Mouse (Mus musculus) hindbrain, embryonic 11.5 days (tissue): ENCODE data around the gene Trim26. TPM values are rescaled to one million over a fixed set of nuclear protein-coding genes. Genes with fewer than 3 reads are reported as not detected.

Experiments
- ATAC-seq: fragments of 200-750 bp; cut with Nextera tagmentation; 2 replicates; pipeline ENCODE4 v1.8.0; 2017; ENCODE audit warnings: mild to moderate bottlenecking, moderate TSS enrichment, moderate library complexity; ENCODE audit not compliant: low FRiP score
- DNase-seq: peaks from one replicate; pipeline ENCODE4 v3.0.0-alpha.2; 2015; ENCODE audit warnings: low spot score
- H3K27ac ChIP-seq: fragments of 300-500 bp; sonication (generic); 2 replicates; pipeline ENCODE4 v1.5.1; 2014; ENCODE audit warnings: mild to moderate bottlenecking, low read depth, low read length
- H3K27me3 ChIP-seq: fragments of 300-500 bp; sonication (generic); 2 replicates; pipeline ENCODE4 v1.6.1; 2014; ENCODE audit warnings: mild to moderate bottlenecking, low read length, moderate library complexity, mixed read lengths; ENCODE audit not compliant: control insufficient read depth, insufficient read depth
- H3K36me3 ChIP-seq: fragments of 300-500 bp; sonication (generic); 2 replicates; pipeline ENCODE4 v1.6.1; 2014; ENCODE audit warnings: mild to moderate bottlenecking, low read length, moderate library complexity, mixed read lengths; ENCODE audit not compliant: control insufficient read depth, insufficient read depth
- H3K4me1 ChIP-seq: fragments of 300-500 bp; sonication (generic); replicated peaks from 2 replicates; pipeline ENCODE4 v1.6.1; 2014; ENCODE audit warnings: low read length, mixed read lengths; ENCODE audit not compliant: control insufficient read depth, insufficient read depth
- H3K4me2 ChIP-seq: fragments of 300-500 bp; sonication (generic); replicated peaks from 2 replicates; pipeline ENCODE4 v1.6.1; 2014; ENCODE audit warnings: mild to moderate bottlenecking, low read depth, low read length
- H3K4me3 ChIP-seq: fragments of 300-500 bp; sonication (generic); 2 replicates; pipeline ENCODE4 v1.5.1; 2014; ENCODE audit warnings: low read depth, low read length
- H3K9ac ChIP-seq: fragments of 300-500 bp; sonication (generic); 2 replicates; pipeline ENCODE4 v1.6.1; 2014; ENCODE audit warnings: low read depth, low read length
- H3K9me3 ChIP-seq: fragments of 300-500 bp; sonication (generic); 2 replicates; pipeline ENCODE4 v1.6.1; 2016; ENCODE audit warnings: low read length; ENCODE audit not compliant: control insufficient read depth
- WGBS: fragments of 180-500 bp; shearing (Covaris S2); extraction: QIAGEN DNeasy Blood & Tissue Kit; methylation state at CpG from one replicate; pipeline ENCODE4 v1.1.7; 2014; 5-methylcytosine and 5-hydroxymethylcytosine counted together
- polyA plus RNA-seq: library from polyadenylated mRNA; unstranded; fragments of >200 nt; fragmentation: Nextera tagmentation; extraction: Ambion mirVana; gene quantifications from 2 replicates; pipeline ENCODE4 v1.2.1, GENCODE M21; 2014

The Trim26 gene
- polyA plus RNA-seq, 1 experiment from 2014 or later, result 35.2 TPM

GRCm38 (mm10) chr17:36844286-36844719, 7.4 kb downstream of the Trim26 start:
- Histone ChIP-seq H3K4me3 (no peak overlapping the region), H3K4me1 (no peaks in the 10 kb centered on the region), H3K36me3 (no peaks in the 10 kb centered on the region), H3K27ac (no peak overlapping the region), H3K27me3 (no peaks in the 10 kb centered on the region), H3K9ac (no peak overlapping the region), H3K9me3 (no peaks in the 10 kb centered on the region), H3K4me2 (no peak overlapping the region)
- DNase-seq (no peak), ATAC-seq (no peak)

- Histone ChIP-seq H3K27me3 (no peaks in the 10 kb centered on the region), H3K9me3 (no peaks in the 10 kb centered on the region), H3K9ac (no peak overlapping the region), H3K27ac (no peak overlapping the region), H3K36me3 (no peaks in the 10 kb centered on the region), H3K4me2 (no peak overlapping the region), H3K4me3 (no peak overlapping the region), H3K4me1 (no peaks in the 10 kb centered on the region)
- no peak for DNase-seq
- ATAC-seq, result no peak
- 88% methylated on average over 1 of the region's 1 CpGs for WGBS
Observed at GRCm38 (mm10) chr17:36844725-36845124, 7.8 kb downstream of the Trim26 start.

DNA sequence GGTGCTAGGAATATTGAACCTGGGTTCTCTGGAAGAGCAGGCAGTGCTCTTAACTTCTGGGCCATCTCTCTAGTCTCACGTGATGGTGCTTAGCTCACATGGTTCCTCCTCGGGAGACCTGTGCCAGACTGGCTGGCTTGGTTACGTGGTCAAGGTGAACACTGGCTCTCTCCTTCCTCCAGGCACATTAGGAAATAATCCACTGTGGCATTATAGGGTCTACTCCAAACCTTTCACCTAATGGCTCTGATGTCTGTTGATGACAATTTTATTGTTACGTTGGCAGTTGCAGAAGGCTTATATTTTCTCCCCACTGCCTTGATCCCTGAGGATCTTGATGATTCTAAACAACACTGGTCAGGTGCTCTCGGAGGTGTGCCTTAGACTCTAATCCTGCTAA, 12.0 kb downstream of the Trim26 start:
- Histone ChIP-seq H3K4me2 (no peak overlapping the region), H3K27ac (no peak overlapping the region), H3K4me1 (no peaks in the 10 kb centered on the region), H3K36me3 (peaks cover 4% of the 10 kb centered on the region; the same call in 1 of the 2 replicates), H3K27me3 (no peaks in the 10 kb centered on the region), H3K4me3 (no peak overlapping the region), H3K9ac (no peak overlapping the region), H3K9me3 (no peaks in the 10 kb centered on the region)
- ATAC-seq, result no peak
- DNase-seq, result no peak
- 84% methylated on average over 5 of the region's 5 CpGs for WGBS

DNA sequence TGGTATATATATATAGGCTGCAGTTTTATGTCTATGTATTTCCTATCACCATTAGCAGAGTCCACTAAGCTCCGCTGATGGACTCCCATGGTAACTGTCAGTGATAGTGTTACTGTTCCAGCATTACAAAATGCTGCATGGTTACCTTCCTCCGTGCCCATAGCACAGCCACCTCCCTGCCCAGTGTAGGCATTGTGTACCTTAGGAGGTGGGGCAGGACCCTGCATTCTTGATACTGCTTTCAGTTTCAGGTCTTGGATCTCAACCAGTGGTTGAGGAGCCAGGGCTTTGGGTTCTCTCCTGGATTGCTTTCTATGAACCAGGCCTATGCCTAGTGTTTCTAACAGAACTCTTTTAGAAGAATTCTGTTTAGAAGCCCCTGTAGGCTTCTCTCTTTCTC, 13.1 kb downstream of the Trim26 start:
- Histone ChIP-seq H3K9ac (no peak overlapping the region), H3K4me3 (no peak overlapping the region), H3K27ac (no peak overlapping the region), H3K4me2 (no peak overlapping the region), H3K36me3 (peaks cover 6% of the 10 kb centered on the region; the same call in 1 of the 2 replicates), H3K4me1 (no peaks in the 10 kb centered on the region), H3K27me3 (no peaks in the 10 kb centered on the region), H3K9me3 (no peaks in the 10 kb centered on the region)
- DNase-seq (no peak), ATAC-seq (no peak)
- 91% methylated on average over 2 of the region's 2 CpGs for WGBS

- peaks cover 6% of the 10 kb centered on the region; the same call in 1 of the 2 replicates for H3K36me3 ChIP-seq
Observed at GRCm38 (mm10) chr17:36851200-36851599, 14.3 kb downstream of the Trim26 start.

GRCm38 (mm10) chr17:36851627-36852026, 14.7 kb downstream of the Trim26 start:
- H3K9ac ChIP-seq, result no peak overlapping the region
- ATAC-seq (no peak), DNase-seq (no peak)
- no peak overlapping the region for H3K4me2 ChIP-seq
- no peaks in the 10 kb centered on the region for H3K27me3 ChIP-seq
- H3K36me3 ChIP-seq, result peaks cover 6% of the 10 kb centered on the region; the same call in 1 of the 2 replicates
- H3K9me3 ChIP-seq, result no peaks in the 10 kb centered on the region
- H3K4me1 ChIP-seq, result no peaks in the 10 kb centered on the region
- H3K27ac ChIP-seq, result no peak overlapping the region
- H3K4me3 ChIP-seq, result no peak overlapping the region
- 92% methylated on average over 5 of the region's 5 CpGs for WGBS

More at GRCm38 (mm10) chr17:36851200-36851599, 14.3 kb downstream of the Trim26 start:
- Histone ChIP-seq H3K9ac (no peak overlapping the region), H3K4me2 (no peak overlapping the region), H3K27ac (no peak overlapping the region), H3K4me1 (no peaks in the 10 kb centered on the region), H3K9me3 (no peaks in the 10 kb centered on the region), H3K4me3 (no peak overlapping the region), H3K27me3 (no peaks in the 10 kb centered on the region)
- ATAC-seq (no peak), DNase-seq (no peak)
- 93% methylated on average over 5 of the region's 5 CpGs for WGBS

- Histone ChIP-seq H3K36me3 (peaks cover 8% of the 10 kb centered on the region; the same call in 1 of the 2 replicates), H3K4me3 (no peak overlapping the region), H3K27me3 (no peaks in the 10 kb centered on the region), H3K9me3 (no peaks in the 10 kb centered on the region), H3K4me2 (no peak overlapping the region), H3K27ac (no peak overlapping the region), H3K9ac (no peak overlapping the region), H3K4me1 (no peaks in the 10 kb centered on the region)
- ATAC-seq (no peak), DNase-seq (no peak)
- 97% methylated on average over 3 of the region's 3 CpGs for WGBS
Observed at GRCm38 (mm10) chr17:36855484-36855883, 18.6 kb downstream of the Trim26 start.

GRCm38 (mm10) chr17:36856236-36856635, 19.3 kb downstream of the Trim26 start:
- H3K9me3 ChIP-seq, result no peaks in the 10 kb centered on the region
- H3K9ac ChIP-seq, result no peak overlapping the region
- DNase-seq, result no peak
- 95% methylated on average over 4 of the region's 4 CpGs for WGBS
- 0 out of 2 replicates have a peak, but pooled peaks cover 4% of the 10 kb centered on the region for H3K36me3 ChIP-seq
- no peaks in the 10 kb centered on the region for H3K4me1 ChIP-seq
- H3K4me2 ChIP-seq, result no peak overlapping the region
- ATAC-seq, result no peak
- no peak overlapping the region for H3K4me3 ChIP-seq
- H3K27ac ChIP-seq, result no peak overlapping the region
- H3K27me3 ChIP-seq, result no peaks in the 10 kb centered on the region

- ATAC-seq, result no peak
- H3K36me3 ChIP-seq, result 0 out of 2 replicates have a peak, but pooled peaks cover 4% of the 10 kb centered on the region
- H3K4me1 ChIP-seq, result no peaks in the 10 kb centered on the region
- H3K27me3 ChIP-seq, result no peaks in the 10 kb centered on the region
- H3K9ac ChIP-seq, result no peak overlapping the region
- H3K4me3 ChIP-seq, result no peak overlapping the region
- H3K27ac ChIP-seq, result no peak overlapping the region
- 92% methylated on average over 3 of the region's 3 CpGs for WGBS
- no peak for DNase-seq
- H3K4me2 ChIP-seq, result no peak overlapping the region
- H3K9me3 ChIP-seq, result no peaks in the 10 kb centered on the region
Observed at GRCm38 (mm10) chr17:36858181-36858580, 21.2 kb downstream of the Trim26 start.
